Mouse (Mus musculus): ENCODE data around the gene Aes. TPM values are rescaled to one million over a fixed set of nuclear protein-coding genes. Genes with fewer than 3 reads are reported as not detected.

The Aes gene
- polyA plus RNA-seq, 1 experiment from 2014 or later = 598 TPM

DNA sequence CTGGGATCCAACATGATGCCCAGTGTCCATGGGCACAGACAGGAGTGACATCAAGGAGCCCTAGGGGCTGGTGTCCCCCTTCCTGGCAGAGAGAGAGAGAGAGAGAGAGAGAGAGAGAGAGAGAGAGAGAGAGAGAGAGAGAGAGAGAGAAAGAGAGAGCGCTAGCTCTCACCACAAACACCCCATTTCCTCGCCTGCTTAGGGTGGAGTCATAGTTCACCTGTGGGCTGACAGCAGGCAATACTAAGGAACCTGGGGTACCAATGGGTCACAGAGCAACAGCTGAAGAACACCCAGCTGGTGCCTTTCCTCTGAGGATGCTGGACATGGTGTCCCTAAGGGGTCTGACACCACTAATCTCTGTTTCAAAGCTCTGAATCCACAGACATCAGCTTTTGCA lies 21.9 kb upstream of the Aes start:
- H3K4me1 ChIP-seq (ENCODE audit: control insufficient read depth in 2 of 2, insufficient read depth in 2 of 2, low read length in 2 of 2) = peaks cover 17 to 21% of the 10 kb centered on the region in 2 experiments
- H3K4me2 ChIP-seq (ENCODE audit: low read length) = no peak overlapping the region
- peaks cover 17% of the 10 kb centered on the region for H3K36me3 ChIP-seq (ENCODE audit: control insufficient read depth, insufficient read depth, low read length)
- H3K9ac ChIP-seq (ENCODE audit: low read length) = no peak overlapping the region
- no peak overlapping the region for H3K4me3 ChIP-seq (ENCODE audit: control insufficient read depth in 1 of 2, insufficient read depth in 1 of 2, low read depth in 1 of 2, low read length in 2 of 2)
- no peak for ATAC-seq (ENCODE audit: insufficient number of reproducible peaks, insufficient read depth, low FRiP score, low read depth)
- no peaks in the 10 kb centered on the region for H3K9me3 ChIP-seq (ENCODE audit: control insufficient read depth, low read length)
- 92% methylated on average over 2 of the region's 2 CpGs for WGBS
- H3K27me3 ChIP-seq (ENCODE audit: control insufficient read depth, insufficient read depth, low read length) = no peaks in the 10 kb centered on the region
- H3K27ac ChIP-seq (replicated peaks in 1 of 2; ENCODE audit: control insufficient read depth in 1 of 2, insufficient read depth in 1 of 2, low read depth in 2 of 2, low read length in 2 of 2) = no peak overlapping the region

DNA sequence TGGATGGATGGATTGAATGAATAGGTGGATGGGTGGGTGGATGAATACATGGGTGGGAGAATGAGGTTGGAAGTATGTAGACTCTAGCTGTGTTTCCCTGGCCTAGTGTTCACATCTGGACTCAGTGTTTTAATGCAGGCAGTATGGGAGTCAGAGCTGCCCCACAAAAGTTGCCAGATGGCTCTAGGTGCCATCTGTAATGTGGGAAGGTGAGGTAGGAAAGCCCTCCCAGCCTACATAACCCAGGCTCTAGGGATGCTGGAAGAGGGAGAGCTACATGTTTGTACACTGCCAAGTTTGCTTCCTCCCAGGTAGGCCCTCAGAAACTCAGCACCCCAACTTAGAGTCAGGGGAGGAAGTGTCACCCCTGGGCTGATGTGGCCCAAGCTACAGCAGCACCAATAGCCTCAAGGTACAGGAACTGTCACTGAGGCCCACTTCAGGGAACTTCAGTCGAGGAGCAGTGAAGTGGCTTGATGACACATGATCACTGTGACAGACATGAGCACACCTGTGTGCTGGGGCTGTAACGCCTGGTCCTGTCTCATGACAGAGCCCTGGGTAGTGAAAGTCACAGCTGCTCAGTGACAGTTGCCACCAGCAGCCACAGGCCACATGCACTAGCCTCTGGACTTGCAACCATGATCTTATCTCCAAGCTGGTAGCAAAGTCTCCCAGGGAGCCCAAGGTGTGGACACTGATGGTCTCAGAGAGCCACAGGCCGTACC lies 20.8 kb upstream of the Aes start:
- Histone ChIP-seq H3K4me2 (ENCODE audit: low read length) (no peak overlapping the region), H3K36me3 (ENCODE audit: control insufficient read depth, insufficient read depth, low read length) (0 out of 2 replicates have a peak, but pooled peaks cover 8% of the 10 kb centered on the region), H3K27ac (replicated peaks in 1 of 2; ENCODE audit: control insufficient read depth in 1 of 2, insufficient read depth in 1 of 2, low read depth in 2 of 2, low read length in 2 of 2) (no peak overlapping the region), H3K27me3 (ENCODE audit: control insufficient read depth, insufficient read depth, low read length) (no peaks in the 10 kb centered on the region), H3K9ac (ENCODE audit: low read length) (0 out of 2 replicates have a peak overlapping the region, but pooled peaks have one; percentile 8), H3K9me3 (ENCODE audit: control insufficient read depth, low read length) (no peaks in the 10 kb centered on the region), H3K4me1 (ENCODE audit: control insufficient read depth in 2 of 2, insufficient read depth in 2 of 2, low read length in 2 of 2) (peaks cover 21 to 25% of the 10 kb centered on the region in 2 experiments), H3K4me3 (ENCODE audit: control insufficient read depth in 1 of 2, insufficient read depth in 1 of 2, low read depth in 1 of 2, low read length in 2 of 2) (no peak overlapping the region)
- WGBS = 58% methylated on average over 3 of the region's 3 CpGs
- no peak for ATAC-seq (ENCODE audit: insufficient number of reproducible peaks, insufficient read depth, low FRiP score, low read depth)

DNA sequence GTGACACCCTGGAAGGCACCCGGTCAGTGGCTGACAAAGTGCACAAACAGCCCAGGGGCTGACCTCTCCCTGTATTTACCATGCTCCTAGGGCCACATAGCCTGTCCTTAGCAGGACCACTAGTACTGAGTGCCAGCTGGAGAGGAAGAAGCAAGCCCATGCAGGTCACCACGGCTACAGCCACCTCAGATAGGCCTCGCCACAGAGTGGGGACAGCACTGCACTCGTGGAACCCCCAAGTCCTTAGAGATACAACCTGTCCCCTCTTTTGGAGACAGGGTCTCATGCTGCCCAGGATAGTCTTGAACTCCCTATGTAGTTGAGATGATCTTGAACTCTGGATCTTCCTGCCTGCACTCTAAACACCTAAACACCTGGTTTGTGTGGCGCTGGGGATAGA lies 17.9 kb upstream of the Aes start:
- Histone ChIP-seq H3K4me2 (ENCODE audit: low read length) (peak overlapping the region; percentile 35; the same call in 1 of the 2 replicates), H3K9me3 (ENCODE audit: control insufficient read depth, low read length) (no peaks in the 10 kb centered on the region), H3K36me3 (ENCODE audit: control insufficient read depth, insufficient read depth, low read length) (0 out of 2 replicates have a peak, but pooled peaks cover 4% of the 10 kb centered on the region), H3K4me3 (ENCODE audit: control insufficient read depth in 1 of 2, insufficient read depth in 1 of 2, low read depth in 1 of 2, low read length in 2 of 2) (no peak overlapping the region), H3K27ac (replicated peaks in 1 of 2; ENCODE audit: control insufficient read depth in 1 of 2, insufficient read depth in 1 of 2, low read depth in 2 of 2, low read length in 2 of 2) (peak overlapping the region; percentile 18 to 37; a peak in 1 of 4 replicates), H3K4me1 (ENCODE audit: control insufficient read depth in 2 of 2, insufficient read depth in 2 of 2, low read length in 2 of 2) (peaks cover 20 to 34% of the 10 kb centered on the region in 2 experiments), H3K27me3 (ENCODE audit: control insufficient read depth, insufficient read depth, low read length) (no peaks in the 10 kb centered on the region), H3K9ac (ENCODE audit: low read length) (peak overlapping the region; percentile 93)
- 72% methylated on average over 5 of the region's 5 CpGs for WGBS
- no peak for ATAC-seq (ENCODE audit: insufficient number of reproducible peaks, insufficient read depth, low FRiP score, low read depth)

DNA sequence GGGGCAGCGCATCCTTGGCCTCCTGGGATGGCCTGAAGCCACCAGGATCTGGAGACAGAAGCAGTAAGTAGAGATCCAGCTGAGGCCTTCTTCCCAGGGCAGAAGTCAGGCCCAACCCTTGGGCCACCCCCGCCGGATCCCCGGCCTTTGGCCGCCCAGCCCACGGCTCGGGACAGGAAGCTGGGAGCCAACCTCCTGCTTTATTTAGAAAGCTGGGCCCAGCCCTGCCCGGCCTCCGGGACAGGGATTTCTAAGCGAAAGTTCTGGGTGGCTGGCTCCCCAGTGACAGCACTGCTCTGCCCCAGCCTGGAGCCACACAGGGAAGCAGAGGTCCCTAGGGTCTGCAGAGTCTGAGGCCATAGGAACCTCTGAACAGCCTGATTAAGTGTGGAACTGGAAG lies 17.5 kb upstream of the Aes start:
- H3K27me3 ChIP-seq (ENCODE audit: control insufficient read depth, insufficient read depth, low read length) = no peaks in the 10 kb centered on the region
- H3K4me3 ChIP-seq (ENCODE audit: control insufficient read depth in 1 of 2, insufficient read depth in 1 of 2, low read depth in 1 of 2, low read length in 2 of 2) = no peak overlapping the region
- 41% methylated on average over 10 of the region's 10 CpGs for WGBS
- H3K9me3 ChIP-seq (ENCODE audit: control insufficient read depth, low read length) = no peaks in the 10 kb centered on the region
- peak overlapping the region; percentile 93 for H3K9ac ChIP-seq (ENCODE audit: low read length)
- peaks cover 20 to 34% of the 10 kb centered on the region in 2 experiments for H3K4me1 ChIP-seq (ENCODE audit: control insufficient read depth in 2 of 2, insufficient read depth in 2 of 2, low read length in 2 of 2)
- 0 out of 2 replicates have a peak, but pooled peaks cover 4% of the 10 kb centered on the region for H3K36me3 ChIP-seq (ENCODE audit: control insufficient read depth, insufficient read depth, low read length)
- ATAC-seq (ENCODE audit: insufficient number of reproducible peaks, insufficient read depth, low FRiP score, low read depth) = no peak
- peak overlapping the region; percentile 35 for H3K4me2 ChIP-seq (ENCODE audit: low read length)
- peak overlapping the region; percentile 18 to 37; a peak in 1 of 4 replicates for H3K27ac ChIP-seq (replicated peaks in 1 of 2; ENCODE audit: control insufficient read depth in 1 of 2, insufficient read depth in 1 of 2, low read depth in 2 of 2, low read length in 2 of 2)

GRCm38 (mm10) chr10:81542727-81543460 lies 16.4 kb upstream of the Aes start:
- no peak overlapping the region for H3K4me3 ChIP-seq (ENCODE audit: control insufficient read depth in 1 of 2, insufficient read depth in 1 of 2, low read depth in 1 of 2, low read length in 2 of 2)
- H3K27ac ChIP-seq (replicated peaks in 1 of 2; ENCODE audit: control insufficient read depth in 1 of 2, insufficient read depth in 1 of 2, low read depth in 2 of 2, low read length in 2 of 2) = no peak overlapping the region
- no peak for ATAC-seq (ENCODE audit: insufficient number of reproducible peaks, insufficient read depth, low FRiP score, low read depth)
- peak overlapping the region; percentile 98 for H3K4me2 ChIP-seq (ENCODE audit: low read length)
- H3K9me3 ChIP-seq (ENCODE audit: control insufficient read depth, low read length) = no peaks in the 10 kb centered on the region
- H3K4me1 ChIP-seq (ENCODE audit: control insufficient read depth in 2 of 2, insufficient read depth in 2 of 2, low read length in 2 of 2) = peaks cover 20 to 34% of the 10 kb centered on the region in 2 experiments
- 0 out of 2 replicates have a peak, but pooled peaks cover 4% of the 10 kb centered on the region for H3K36me3 ChIP-seq (ENCODE audit: control insufficient read depth, insufficient read depth, low read length)
- H3K27me3 ChIP-seq (ENCODE audit: control insufficient read depth, insufficient read depth, low read length) = no peaks in the 10 kb centered on the region
- WGBS = 78% methylated on average over 7 of the region's 7 CpGs
- peak overlapping the region; percentile 93 for H3K9ac ChIP-seq (ENCODE audit: low read length)

DNA sequence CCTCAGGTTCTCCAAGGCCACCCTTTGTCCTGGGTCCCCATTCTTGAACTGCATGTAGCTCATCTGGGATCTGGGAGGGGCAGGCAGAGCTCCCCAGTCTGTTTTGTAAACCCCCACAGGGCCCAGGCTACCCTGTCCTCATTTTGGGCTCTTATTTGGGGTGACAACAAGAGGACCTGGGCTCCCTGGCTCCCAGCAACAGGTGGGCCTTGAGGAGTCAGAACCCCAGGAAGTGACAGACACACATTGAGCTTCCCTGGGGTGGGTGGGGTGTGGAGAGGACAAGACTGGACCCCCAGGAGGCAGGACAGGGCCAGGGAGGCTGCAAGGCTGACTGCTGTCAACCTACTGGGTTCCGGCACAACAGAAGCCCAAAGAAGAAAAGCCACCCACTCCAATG lies 15.7 kb upstream of the Aes start:
- H3K9me3 ChIP-seq (ENCODE audit: control insufficient read depth, low read length) = no peaks in the 10 kb centered on the region
- no peak overlapping the region for H3K27ac ChIP-seq (replicated peaks in 1 of 2; ENCODE audit: control insufficient read depth in 1 of 2, insufficient read depth in 1 of 2, low read depth in 2 of 2, low read length in 2 of 2)
- H3K9ac ChIP-seq (ENCODE audit: low read length) = peak overlapping the region; percentile 93
- WGBS = 77% methylated on average over 1 of the region's 1 CpGs
- H3K36me3 ChIP-seq (ENCODE audit: control insufficient read depth, insufficient read depth, low read length) = 0 out of 2 replicates have a peak, but pooled peaks cover 4% of the 10 kb centered on the region
- H3K4me3 ChIP-seq (ENCODE audit: control insufficient read depth in 1 of 2, insufficient read depth in 1 of 2, low read depth in 1 of 2, low read length in 2 of 2) = peak overlapping the region; percentile 80 to 97
- no peak for ATAC-seq (ENCODE audit: insufficient number of reproducible peaks, insufficient read depth, low FRiP score, low read depth)
- peak overlapping the region; percentile 98 for H3K4me2 ChIP-seq (ENCODE audit: low read length)
- H3K4me1 ChIP-seq (ENCODE audit: control insufficient read depth in 2 of 2, insufficient read depth in 2 of 2, low read length in 2 of 2) = peaks cover 20 to 34% of the 10 kb centered on the region in 2 experiments
- no peaks in the 10 kb centered on the region for H3K27me3 ChIP-seq (ENCODE audit: control insufficient read depth, insufficient read depth, low read length)

GRCm38 (mm10) chr10:81544296-81545160 lies 14.8 kb upstream of the Aes start:
- peak overlapping the region; percentile 98 for H3K4me2 ChIP-seq (ENCODE audit: low read length)
- peak overlapping the region in 1 of 2 experiments; percentile 75; a peak in 3 of 4 replicates for H3K27ac ChIP-seq (replicated peaks in 1 of 2; ENCODE audit: control insufficient read depth in 1 of 2, insufficient read depth in 1 of 2, low read depth in 2 of 2, low read length in 2 of 2)
- ATAC-seq (ENCODE audit: insufficient number of reproducible peaks, insufficient read depth, low FRiP score, low read depth) = no peak
- peak overlapping the region; percentile 93 for H3K9ac ChIP-seq (ENCODE audit: low read length)
- peak overlapping the region; percentile 80 to 97 for H3K4me3 ChIP-seq (ENCODE audit: control insufficient read depth in 1 of 2, insufficient read depth in 1 of 2, low read depth in 1 of 2, low read length in 2 of 2)
- peaks cover 20 to 34% of the 10 kb centered on the region in 2 experiments for H3K4me1 ChIP-seq (ENCODE audit: control insufficient read depth in 2 of 2, insufficient read depth in 2 of 2, low read length in 2 of 2)
- H3K36me3 ChIP-seq (ENCODE audit: control insufficient read depth, insufficient read depth, low read length) = no peaks in the 10 kb centered on the region
- H3K27me3 ChIP-seq (ENCODE audit: control insufficient read depth, insufficient read depth, low read length) = no peaks in the 10 kb centered on the region
- no peaks in the 10 kb centered on the region for H3K9me3 ChIP-seq (ENCODE audit: control insufficient read depth, low read length)
- WGBS = under 1% methylated on average over 91 of the region's 93 CpGs

Measured in heart, embryonic 14.5 days (tissue).